Mouse (Mus musculus) spleen, postnatal 14 days (tissue): ENCODE measurements around the gene Gm28042.

ENCODE experiments used
- DNase-seq, 2 experiments: peaks; one replicate each; pipeline ENCODE4 v3.0.0; 2021 to 2022; ENCODE audit warnings: low spot score in 2 of 2

The Gm28042 gene

GRCm38 (mm10) chr2:120026984-120027949 lies at the start of gene Gm28042, which contains the start of gene Jmjd7:
Gene Gm28042, plus strand, starts transcription at chr2:120027493.
Gene Jmjd7, plus strand, starts transcription at chr2:120027483.
- peak; percentile 86 to 91 for DNase-seq

GRCm38 (mm10) chr2:119980343-119980986 lies 46.8 kb upstream of the Gm28042 start:
- DNase-seq, result no peak

- DNase-seq, result no peak
These were observed 45.7 kb upstream of the Gm28042 start for GRCm38 (mm10) chr2:119981631-119982030.

GRCm38 (mm10) chr2:119985871-119986270 lies 41.4 kb upstream of the Gm28042 start:
- DNase-seq, result no peak

- no peak for DNase-seq
These were observed 40.9 kb upstream of the Gm28042 start for GRCm38 (mm10) chr2:119986369-119986768.

GRCm38 (mm10) chr2:119987441-119987840 lies 39.9 kb upstream of the Gm28042 start:
- no peak for DNase-seq

GRCm38 (mm10) chr2:119988952-119989351 lies 38.3 kb upstream of the Gm28042 start:
- no peak for DNase-seq

- no peak for DNase-seq
These were observed 36.4 kb upstream of the Gm28042 start for GRCm38 (mm10) chr2:119990881-119991280.

GRCm38 (mm10) chr2:119992349-119992748 lies 34.9 kb upstream of the Gm28042 start:
- DNase-seq, result no peak

- no peak for DNase-seq
These were observed 33.8 kb upstream of the Gm28042 start for GRCm38 (mm10) chr2:119993515-119993914.

GRCm38 (mm10) chr2:119994839-119995238 lies 32.5 kb upstream of the Gm28042 start:
- no peak for DNase-seq

- no peak for DNase-seq
These were observed 31.7 kb upstream of the Gm28042 start for GRCm38 (mm10) chr2:119995391-119996281.

- DNase-seq, result no peak
These were observed 29.9 kb upstream of the Gm28042 start for GRCm38 (mm10) chr2:119997354-119997753.

- no peak for DNase-seq
These were observed 27.6 kb upstream of the Gm28042 start for GRCm38 (mm10) chr2:119999731-120000130.

- DNase-seq, result no peak
These were observed 26.3 kb upstream of the Gm28042 start for GRCm38 (mm10) chr2:120000882-120001584.

GRCm38 (mm10) chr2:120001956-120002355 lies 25.3 kb upstream of the Gm28042 start:
- DNase-seq, result no peak

- no peak for DNase-seq
These were observed 23.3 kb upstream of the Gm28042 start for GRCm38 (mm10) chr2:120003970-120004369.

GRCm38 (mm10) chr2:120006696-120007095 lies 20.6 kb upstream of the Gm28042 start:
- DNase-seq, result no peak

GRCm38 (mm10) chr2:120007680-120008210 lies 19.5 kb upstream of the Gm28042 start:
- DNase-seq, result no peak

GRCm38 (mm10) chr2:120008672-120009071 lies 18.6 kb upstream of the Gm28042 start:
- DNase-seq, result no peak
